Mouse (Mus musculus) spleen, adult 2 months (tissue): ENCODE measurements around the gene Ppcs. TPM values are rescaled to one million over a fixed set of nuclear protein-coding genes. Genes with fewer than 3 reads are reported as not detected.

ENCODE experiments used
- DNase-seq, 2 experiments: peaks; one replicate each; pipeline versions ENCODE4 v3.0.0 to v3.0.0-alpha.2; 2012 to 2021; ENCODE audit warnings: low spot score in 2 of 2, low read depth in 1 of 2
- H3K27ac ChIP-seq: fragments of 200-500 bp; 2 replicates; pipeline ENCODE4 v1.5.1; 2012; ENCODE audit warnings: low read length, inconsistent platforms; ENCODE audit not compliant: insufficient read depth
- H3K27me3 ChIP-seq: fragments of 200-500 bp; 2 replicates; pipeline ENCODE4 v1.6.1; 2012; ENCODE audit warnings: mild to moderate bottlenecking, moderate library complexity, low read length, inconsistent platforms; ENCODE audit not compliant: control insufficient read depth, insufficient read depth
- H3K36me3 ChIP-seq: fragments of 200-500 bp; 2 replicates; pipeline ENCODE4 v1.6.1; 2012; ENCODE audit warnings: mild to moderate bottlenecking, low read length, inconsistent platforms; ENCODE audit not compliant: control insufficient read depth, insufficient read depth
- H3K4me1 ChIP-seq: fragments of 200-500 bp; 2 replicates; pipeline ENCODE4 v1.6.1; 2011; ENCODE audit warnings: inconsistent platforms; ENCODE audit not compliant: control insufficient read depth, insufficient read depth, insufficient read length
- H3K4me3 ChIP-seq: fragments of 200-500 bp; 2 replicates; pipeline ENCODE4 v1.5.1; 2011; ENCODE audit warnings: mild to moderate bottlenecking, inconsistent platforms; ENCODE audit not compliant: insufficient read depth, insufficient read length; ENCODE audit errors: extremely low read depth
- CTCF ChIP-seq: fragments of 200-500 bp; IDR thresholded peaks from 2 replicates; pipeline ENCODE4 v1.5.1; 2011; ENCODE audit warnings: mild to moderate bottlenecking, inconsistent platforms; ENCODE audit not compliant: insufficient read depth, insufficient read length, insufficient replicate concordance; ENCODE audit errors: extremely low read depth
- POLR2A ChIP-seq: fragments of 200-500 bp; IDR thresholded peaks from 2 replicates; pipeline ENCODE4 v1.6.1; 2011; ENCODE audit warnings: low read depth, low read length, inconsistent platforms
- WGBS: fragments of 180-500 bp; shearing (Covaris S2); methylation state at CpG from one replicate; pipeline ENCODE4 v1.1.7; 2018; 5-methylcytosine and 5-hydroxymethylcytosine counted together
- polyA plus RNA-seq: library from polyadenylated mRNA; depleted of rRNA; stranded (reverse); fragments of >200 nt; gene quantifications from 2 replicates; pipeline ENCODE4 v1.2.3, GENCODE M21; 2012

Gene Ppcs
- polyA plus RNA-seq, 1 experiment: 11.7 TPM

GRCm38 (mm10) chr4:119460728-119461141 lies 38.5 kb upstream of the Ppcs start:
- peaks cover 4% of the 10 kb centered on the region; the same call in 1 of the 2 replicates for H3K4me1 ChIP-seq
- H3K27me3 ChIP-seq: no peaks in the 10 kb centered on the region
- H3K27ac ChIP-seq: no peak overlapping the region
- no peak overlapping the region for H3K4me3 ChIP-seq
- no peak for DNase-seq
- WGBS: 71% methylated on average over 8 of the region's 8 CpGs
- no peaks in the 10 kb centered on the region for H3K36me3 ChIP-seq
- no peak for TF ChIP-seq CTCF
- TF ChIP-seq POLR2A: no peak

DNA sequence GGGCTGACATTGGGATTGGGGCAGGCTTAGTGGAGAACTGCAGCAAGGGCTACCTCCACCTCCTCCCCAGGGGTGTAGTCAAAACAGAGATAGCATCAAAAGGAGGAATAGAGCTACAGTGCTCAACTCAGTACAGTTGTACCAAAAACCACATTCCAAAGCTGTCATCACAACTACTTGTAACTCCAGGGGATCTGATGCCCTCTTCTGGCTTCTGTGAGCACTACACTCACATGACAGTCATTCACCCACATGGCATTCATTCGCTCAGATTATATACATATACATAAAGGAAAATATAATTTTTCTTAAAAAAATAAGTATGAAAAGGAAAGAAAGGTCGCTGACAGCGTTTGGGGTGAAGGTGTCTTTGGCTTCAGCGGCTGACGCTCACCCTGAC lies 38.1 kb upstream of the Ppcs start:
- no peak overlapping the region for H3K27ac ChIP-seq
- TF ChIP-seq CTCF (no peak), POLR2A (no peak)
- no peaks in the 10 kb centered on the region for H3K36me3 ChIP-seq
- WGBS: 74% methylated on average over 5 of the region's 5 CpGs
- no peaks in the 10 kb centered on the region for H3K27me3 ChIP-seq
- peaks cover 4% of the 10 kb centered on the region; the same call in 1 of the 2 replicates for H3K4me1 ChIP-seq
- no peak overlapping the region for H3K4me3 ChIP-seq
- no peak for DNase-seq

DNA sequence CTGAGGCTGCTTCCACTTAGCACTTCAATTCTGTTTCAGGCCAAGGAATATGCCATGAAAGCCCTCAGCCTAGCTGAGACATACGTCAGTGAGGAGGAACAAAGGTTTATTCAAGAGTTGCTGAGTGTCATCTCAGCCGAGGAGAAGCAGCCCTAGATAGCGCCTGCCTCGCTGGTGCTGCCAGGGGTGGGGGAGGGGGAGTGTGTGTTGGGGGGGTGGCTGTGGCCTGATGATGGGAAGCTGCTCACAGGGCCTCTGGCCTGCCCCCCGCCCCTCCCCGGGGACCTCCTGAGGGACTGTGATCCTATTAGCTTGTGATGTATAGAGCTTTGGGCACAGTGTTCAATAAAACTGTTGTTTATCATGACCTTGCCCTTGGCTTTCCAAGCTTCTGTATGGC lies 31.3 kb upstream of the Ppcs start:
- no peak overlapping the region for H3K4me3 ChIP-seq
- H3K36me3 ChIP-seq: no peaks in the 10 kb centered on the region
- TF ChIP-seq CTCF (no peak), POLR2A (no peak)
- H3K4me1 ChIP-seq: no peaks in the 10 kb centered on the region
- H3K27me3 ChIP-seq: no peaks in the 10 kb centered on the region
- no peak overlapping the region for H3K27ac ChIP-seq
- no peak for DNase-seq
- 45% methylated on average over 6 of the region's 6 CpGs for WGBS

DNA sequence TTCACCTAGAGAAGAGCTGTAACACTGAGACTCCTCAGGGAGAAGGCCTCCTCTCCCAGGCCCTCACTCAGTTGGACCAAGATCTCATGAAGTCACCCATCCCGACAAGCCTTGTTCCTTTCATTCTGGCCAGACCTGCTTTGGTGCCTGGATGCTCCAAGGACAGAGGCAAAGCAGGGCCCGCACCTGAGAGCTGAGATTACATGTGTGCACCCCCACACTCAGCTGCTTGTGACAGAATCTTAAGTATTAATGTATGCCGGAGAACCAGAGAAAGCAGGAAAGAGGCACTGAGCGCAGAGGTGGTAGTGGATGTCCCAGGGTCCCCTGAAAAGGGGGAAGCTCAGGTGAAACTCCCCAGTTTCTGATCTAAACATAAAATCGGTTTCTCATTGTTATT lies 30.9 kb upstream of the Ppcs start:
- Histone ChIP-seq H3K36me3 (no peaks in the 10 kb centered on the region), H3K27ac (no peak overlapping the region), H3K27me3 (no peaks in the 10 kb centered on the region), H3K4me1 (no peaks in the 10 kb centered on the region), H3K4me3 (no peak overlapping the region)
- DNase-seq: no peak
- WGBS: 72% methylated on average over 5 of the region's 5 CpGs
- TF ChIP-seq CTCF (no peak), POLR2A (no peak)

DNA sequence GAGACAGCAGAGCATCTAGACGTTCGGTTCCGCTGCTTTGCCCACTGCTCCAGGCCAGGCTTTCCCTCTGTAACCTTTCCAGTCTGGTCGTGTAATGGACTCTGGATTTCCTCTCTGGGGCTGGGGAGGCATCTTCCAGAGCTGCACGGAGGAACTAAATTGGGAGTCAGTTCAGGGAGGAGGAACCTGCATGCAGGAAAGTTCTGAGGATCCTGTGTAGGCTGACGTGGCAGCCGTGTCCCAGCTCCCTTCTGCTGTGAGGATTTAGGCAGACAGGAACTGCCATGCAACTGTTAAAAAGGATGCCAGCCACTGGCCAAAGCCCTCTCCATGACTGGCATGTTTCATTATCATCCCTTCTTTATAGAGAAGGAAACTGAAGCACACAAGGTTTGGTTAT lies 28.2 kb upstream of the Ppcs start:
- Histone ChIP-seq H3K4me1 (no peaks in the 10 kb centered on the region), H3K36me3 (no peaks in the 10 kb centered on the region), H3K27ac (no peak overlapping the region), H3K4me3 (no peak overlapping the region), H3K27me3 (no peaks in the 10 kb centered on the region)
- 67% methylated on average over 7 of the region's 7 CpGs for WGBS
- no peak for DNase-seq
- TF ChIP-seq POLR2A (no peak), CTCF (no peak)

DNA sequence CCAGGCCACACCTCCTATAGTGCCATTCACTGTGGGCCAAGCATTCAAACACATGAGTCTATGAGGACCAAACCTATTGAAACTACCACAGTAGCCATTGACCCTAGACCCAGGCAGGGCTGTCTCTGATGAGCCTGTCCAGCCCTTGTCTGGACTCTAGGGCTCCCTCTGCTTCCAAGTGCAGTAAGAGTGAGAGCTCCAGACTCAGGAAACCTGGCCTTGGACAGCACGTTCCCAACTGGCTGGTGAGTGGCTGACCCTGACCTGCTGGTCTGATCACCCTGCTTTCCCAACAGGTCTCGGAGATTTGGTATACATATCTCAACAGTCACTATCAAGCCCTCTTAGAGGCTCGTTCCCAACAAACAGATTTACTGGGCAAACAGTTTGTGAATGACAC lies 25.6 kb upstream of the Ppcs start:
- no peaks in the 10 kb centered on the region for H3K36me3 ChIP-seq
- no peak for TF ChIP-seq CTCF
- no peak for TF ChIP-seq POLR2A
- WGBS: 77% methylated on average over 3 of the region's 3 CpGs
- no peak for DNase-seq
- H3K27ac ChIP-seq: no peak overlapping the region
- no peaks in the 10 kb centered on the region for H3K27me3 ChIP-seq
- H3K4me3 ChIP-seq: no peak overlapping the region
- no peaks in the 10 kb centered on the region for H3K4me1 ChIP-seq

- no peaks in the 10 kb centered on the region for H3K36me3 ChIP-seq
- no peaks in the 10 kb centered on the region for H3K27me3 ChIP-seq
- 95% methylated on average over 6 of the region's 6 CpGs for WGBS
- no peak overlapping the region for H3K27ac ChIP-seq
- TF ChIP-seq POLR2A (no peak), CTCF (no peak)
- no peak for DNase-seq
- no peaks in the 10 kb centered on the region for H3K4me1 ChIP-seq
- no peak overlapping the region for H3K4me3 ChIP-seq
Measured at GRCm38 (mm10) chr4:119447261-119447660, 25.0 kb upstream of the Ppcs start.
